Mouse (Mus musculus): ENCODE data around the gene Zfp618.

DNA sequence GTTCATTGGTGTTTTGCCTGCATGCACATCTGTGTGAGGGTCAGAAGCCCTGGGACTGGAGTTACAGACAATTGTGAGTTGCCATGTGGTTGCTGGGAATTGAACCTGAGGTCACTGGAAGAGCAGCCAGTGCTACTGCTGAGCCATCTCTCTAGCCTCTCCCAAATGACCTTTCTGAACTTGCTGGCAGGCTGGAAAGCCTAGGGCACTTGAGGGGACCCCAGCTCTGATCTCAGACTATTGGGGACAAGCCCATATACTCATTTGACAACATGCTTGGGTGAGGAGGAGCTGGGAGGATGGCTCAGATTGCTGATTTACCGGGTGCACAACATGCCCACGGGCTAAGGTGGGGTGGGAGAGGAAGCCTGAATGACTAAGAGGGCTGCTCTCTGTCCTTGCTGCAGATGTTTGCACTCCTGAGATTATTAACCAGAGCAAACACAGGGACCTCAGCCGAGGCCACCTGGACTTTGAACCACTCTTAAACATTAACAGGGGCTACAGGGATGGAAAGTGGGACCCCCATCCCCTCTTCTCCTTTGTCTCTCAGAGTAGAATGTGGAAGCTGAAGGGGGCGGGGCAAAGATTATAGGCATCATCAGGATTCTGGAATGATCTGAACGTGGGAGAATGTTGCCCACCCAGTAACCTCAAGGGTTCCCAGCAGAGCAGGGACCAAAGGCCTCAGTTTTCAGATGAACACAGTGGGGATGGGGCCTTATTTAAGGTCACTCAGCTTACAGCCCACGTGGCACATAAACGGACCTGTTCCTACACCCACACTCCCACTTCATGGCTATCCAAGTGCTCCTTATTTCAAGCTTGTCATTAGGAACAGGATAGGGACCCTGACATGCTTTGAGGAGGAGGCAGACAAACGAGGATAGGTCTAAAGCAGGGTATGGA is 191.6 kb downstream of the Zfp618 start:
- no peak for TF ChIP-seq CTCF (IDR thresholded peaks at IDR 0.05; ENCODE audit: extremely low read depth, insufficient read length, insufficient replicate concordance, low read depth, low read length)
- TF ChIP-seq POLR2A (IDR thresholded peaks at IDR 0.05; ENCODE audit: low read depth, low read length) = no peak

Measured in small intestine, adult 2 months (tissue).